Mouse (Mus musculus) left cerebral cortex, adult 2 months (tissue): ENCODE measurements around the gene Best1. TPM values are rescaled to one million over a fixed set of nuclear protein-coding genes. Genes with fewer than 3 reads are reported as not detected.
"Not testable (repeated sequence)": the region's sequence is repeated elsewhere in the genome, so short reads cannot be mapped to it uniquely, and the experiment has no call there.

Experiments used
- DNase-seq, 2 experiments: peaks; one replicate each; pipeline ENCODE4 v3.0.0; 2021 to 2022; ENCODE audit warnings: low spot score in 2 of 2, mixed read lengths in 1 of 2; ENCODE audit errors: extremely low spot score in 1 of 2
- H3K27ac ChIP-seq: fragments of 200-600 bp; 2 replicates; pipeline ENCODE4 v1.8.1; 2022
- H3K4me3 ChIP-seq: fragments of 200-600 bp; 2 replicates; pipeline ENCODE4 v1.8.1; 2022
- CTCF ChIP-seq: fragments of 200-600 bp; IDR thresholded peaks from 2 replicates; pipeline ENCODE4 v1.8.1; 2022; ENCODE audit warnings: antibody characterized with exemption, mild to moderate bottlenecking, moderate library complexity
- intact Hi-C: fragments of 180-260 bp; cut with DNase I; formaldehyde crosslinking; loops from one replicate; pipeline ENCODE4 v1.15.1; 2025
- total RNA-seq, 2 experiments: library from RNA; stranded (reverse); gene quantifications; 2 replicates each; pipeline ENCODE4 v1.2.3; 2021

Best1 gene
- total RNA-seq, 2 experiments from 2014 or later = 0.49 to 0.75 TPM

- intact Hi-C loops = no loop called here
Observed at GRCm38 (mm10) chr19:9985900-9986421, 15.5 kb downstream of the Best1 start.

GRCm38 (mm10) chr19:9985190-9985899, 16.1 kb downstream of the Best1 start:
- no peak for DNase-seq
- no peak for TF ChIP-seq CTCF
- Histone ChIP-seq H3K4me3 (no peak overlapping the region; the same call in 1 of the 2 replicates), H3K27ac (no peak overlapping the region)
- intact Hi-C loops = no loop called here

More at GRCm38 (mm10) chr19:9985900-9986421, 15.5 kb downstream of the Best1 start:
- DNase-seq = no peak
- no peak for TF ChIP-seq CTCF
- Histone ChIP-seq H3K27ac (no peak overlapping the region), H3K4me3 (no peak overlapping the region)

- Histone ChIP-seq H3K4me3 (peak overlapping the region; percentile 58), H3K27ac (no peak overlapping the region)
- TF ChIP-seq CTCF = no peak
- DNase-seq = no peak
- intact Hi-C loops = no loop called here
Observed at GRCm38 (mm10) chr19:9984111-9985055, 17.1 kb downstream of the Best1 start.

DNA sequence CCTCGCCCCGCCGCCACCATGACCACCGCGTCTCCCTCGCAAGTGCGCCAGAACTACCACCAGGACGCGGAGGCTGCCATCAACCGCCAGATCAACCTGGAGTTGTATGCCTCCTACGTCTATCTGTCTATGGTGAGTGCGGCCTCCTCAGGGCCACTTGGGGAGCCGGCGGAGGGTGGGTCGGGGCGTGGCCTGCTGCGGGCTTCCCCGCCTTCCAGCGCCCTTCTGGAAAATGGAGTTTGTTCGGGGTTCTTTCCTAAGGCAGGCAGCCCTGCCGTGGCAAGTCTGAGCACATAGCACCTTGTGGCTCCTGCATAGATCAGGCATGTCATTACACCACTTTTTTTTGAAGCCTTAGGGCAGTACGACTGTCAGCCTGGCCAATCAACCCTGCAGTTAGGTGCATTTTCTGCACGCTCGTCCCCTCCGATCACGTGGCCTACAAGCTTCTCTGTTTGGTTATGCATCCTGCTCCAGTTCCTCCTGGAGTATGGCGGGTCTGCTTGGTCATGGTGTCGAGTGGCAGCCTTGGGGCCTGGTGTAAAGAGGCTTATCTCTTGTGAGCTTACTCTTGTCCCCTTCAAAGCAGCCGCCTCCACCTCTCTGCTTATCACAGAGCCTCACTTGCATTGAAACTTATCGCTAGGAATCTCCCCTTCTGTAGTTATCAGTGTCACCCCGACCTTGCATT, 18.4 kb downstream of the Best1 start:
- peak in 1 of 2 experiments; percentile 63 for DNase-seq
- intact Hi-C loops = loop anchor here (1.0 to 2.0 kb wide), 2 partner anchors 16 to 61 kb away; no protein-coding TSS in a partner anchor
- peak overlapping the region; percentile 58 for H3K4me3 ChIP-seq
- no peak; the same call in 1 of the 2 replicates for TF ChIP-seq CTCF
- H3K27ac ChIP-seq = peak overlapping the region; percentile 97

GRCm38 (mm10) chr19:9982151-9982851, 19.1 kb downstream of the Best1 start:
- intact Hi-C loops = loop anchor here (2.0 kb wide), 1 partner anchor 16 kb away; no protein-coding TSS in a partner anchor

GRCm38 (mm10) chr19:9981621-9982020, 19.8 kb downstream of the Best1 start:
- no peak for TF ChIP-seq CTCF
- Histone ChIP-seq H3K4me3 (peak overlapping the region; percentile 58), H3K27ac (peak overlapping the region; percentile 97)
- DNase-seq = no peak
- intact Hi-C loops = loop anchor here (2.0 kb wide), 1 partner anchor 15 kb away; no protein-coding TSS in a partner anchor

More at GRCm38 (mm10) chr19:9982151-9982851, 19.1 kb downstream of the Best1 start:
- Histone ChIP-seq H3K27ac (peak overlapping the region; percentile 97), H3K4me3 (peak overlapping the region; percentile 58)
- DNase-seq = peak; percentile 97
- no peak for TF ChIP-seq CTCF

GRCm38 (mm10) chr19:9980258-9980657, 21.2 kb downstream of the Best1 start, which contains the start of gene Fth1:
Gene Fth1 (plus strand): TSS chr19:9980598.
- no peak for TF ChIP-seq CTCF
- intact Hi-C loops = no loop called here
- no peak for DNase-seq
- H3K4me3 ChIP-seq = no peak within 1 kb of the TSS
- peak within 1 kb of the TSS; percentile 97 for H3K27ac ChIP-seq

DNA sequence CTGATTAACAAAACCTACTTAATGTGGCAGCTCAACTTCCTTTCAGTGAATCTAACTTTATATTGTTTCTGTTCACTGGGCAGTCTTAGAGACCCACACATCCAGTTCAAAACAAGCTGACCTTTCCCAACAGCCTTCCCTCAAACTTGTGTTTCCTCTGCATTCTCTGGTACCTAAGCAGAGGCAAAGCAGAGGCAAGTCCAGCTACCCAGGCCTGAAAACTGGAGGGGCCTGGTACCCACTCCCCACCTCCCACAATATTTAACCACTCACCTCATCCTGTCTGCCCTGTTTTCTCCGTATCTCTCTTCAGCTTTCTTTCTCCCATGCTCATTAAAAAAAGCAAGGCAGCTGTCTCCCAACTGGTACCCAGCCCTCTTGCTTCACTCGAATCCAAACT, 22.3 kb downstream of the Best1 start:
- no peak for TF ChIP-seq CTCF
- peak overlapping the region; percentile 88 for H3K27ac ChIP-seq
- H3K4me3 ChIP-seq = no peak overlapping the region
- intact Hi-C loops = loop anchor here (2.0 kb wide), 1 partner anchor 24 kb away; no protein-coding TSS in a partner anchor
- no peak for DNase-seq

DNA sequence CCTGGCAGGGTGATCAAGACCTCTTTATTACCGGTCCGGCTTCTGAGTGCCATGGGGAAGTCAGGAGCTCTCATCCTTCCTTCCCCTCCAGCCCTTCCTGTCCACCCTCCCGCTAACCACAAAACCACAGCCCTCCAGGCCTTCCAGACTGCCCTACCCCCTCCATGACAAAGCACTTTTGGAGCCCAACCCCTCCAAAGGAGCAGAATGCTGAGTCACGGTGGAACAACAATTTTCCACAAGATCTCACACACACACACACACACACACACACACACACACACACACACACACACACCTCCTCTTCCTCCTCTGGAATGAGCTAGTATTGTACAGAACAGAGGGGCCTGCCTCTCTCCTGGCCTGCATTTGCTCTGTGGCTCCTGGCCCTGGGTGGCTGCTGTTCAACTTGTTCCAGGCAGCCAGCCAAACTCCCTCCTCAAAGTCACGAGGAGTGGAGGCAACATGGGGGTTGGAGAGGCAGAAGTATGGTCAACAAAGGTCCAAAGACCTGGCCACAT, 22.9 kb downstream of the Best1 start:
- Histone ChIP-seq H3K4me3 (no peak overlapping the region), H3K27ac (peak overlapping the region; percentile 88)
- intact Hi-C loops = loop anchor here (2.0 kb wide), 1 partner anchor 24 kb away; no protein-coding TSS in a partner anchor
- TF ChIP-seq CTCF = no peak
- peak; percentile 60 to 64 for DNase-seq

GRCm38 (mm10) chr19:9977085-9977484, 24.3 kb downstream of the Best1 start:
- no peak for DNase-seq
- Histone ChIP-seq H3K4me3 (no peak overlapping the region), H3K27ac (no peak overlapping the region)
- intact Hi-C loops = no loop called here
- TF ChIP-seq CTCF = no peak

DNA sequence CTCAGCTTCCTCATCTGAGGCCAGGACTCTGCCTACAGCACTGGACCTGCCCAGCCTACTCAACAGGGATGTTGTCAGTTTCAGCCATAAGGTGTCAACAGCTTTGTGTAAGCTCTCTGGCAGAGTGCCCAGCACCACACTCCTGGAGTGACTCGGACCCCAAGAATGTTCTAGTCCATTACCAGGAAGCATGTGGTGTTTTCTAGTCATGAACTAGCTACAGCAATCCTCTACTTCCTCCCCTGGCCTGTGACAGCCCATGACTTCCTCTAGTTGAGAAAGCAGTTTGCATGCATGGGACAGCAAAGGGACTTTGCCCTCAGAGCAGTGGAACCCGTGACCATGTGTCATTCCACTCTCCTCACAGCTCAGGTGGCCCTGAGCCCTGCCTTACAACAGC, 26.6 kb downstream of the Best1 start:
- H3K4me3 ChIP-seq, H3K27ac ChIP-seq, intact Hi-C loops, DNase-seq: not testable (repeated sequence)
